Mouse (Mus musculus): ENCODE measurements around the gene Morn4.

Morn4 gene

DNA sequence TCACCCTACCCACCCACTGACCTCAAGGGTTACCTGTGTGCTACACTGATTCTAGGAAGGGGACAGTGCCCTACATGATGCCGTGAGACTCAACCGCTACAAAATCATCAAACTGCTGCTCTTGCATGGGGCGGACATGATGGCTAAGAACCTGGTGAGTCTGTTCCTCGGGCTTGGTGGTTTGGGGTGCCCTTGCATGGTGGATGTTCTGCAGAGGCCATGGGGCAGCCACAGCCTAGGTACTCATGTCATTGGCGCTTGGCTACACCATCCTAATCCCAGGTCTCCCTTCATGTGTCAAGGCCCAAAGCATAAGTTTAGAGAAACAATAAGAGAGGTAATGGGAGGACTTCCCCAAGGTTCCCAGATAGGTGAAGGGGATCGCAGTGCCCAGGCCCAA is 42.2 kb downstream of the Morn4 start:
- no peak for DNase-seq (ENCODE audit: low spot score in 2 of 2)

DNA sequence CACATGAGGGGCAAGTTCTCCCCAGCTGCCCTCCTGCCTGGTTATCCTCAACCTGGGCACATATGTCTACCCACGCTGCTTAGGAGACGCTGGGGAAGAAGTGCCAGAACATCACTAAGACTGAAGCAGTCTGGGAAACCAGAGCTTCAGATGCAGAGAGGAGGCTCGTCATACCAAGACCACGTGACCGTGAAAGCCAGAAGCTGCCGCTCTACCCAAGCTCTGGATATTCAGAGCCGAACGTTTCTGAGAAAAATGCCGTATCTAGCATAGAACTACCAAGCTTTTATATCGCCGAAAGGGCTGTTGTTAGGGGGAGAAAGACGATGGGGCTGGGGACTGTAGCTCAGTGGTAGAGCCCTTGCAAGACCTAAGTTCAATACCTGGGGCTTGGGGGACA is 47.8 kb downstream of the Morn4 start:
- no peak for DNase-seq (ENCODE audit: low spot score in 2 of 2)

DNA sequence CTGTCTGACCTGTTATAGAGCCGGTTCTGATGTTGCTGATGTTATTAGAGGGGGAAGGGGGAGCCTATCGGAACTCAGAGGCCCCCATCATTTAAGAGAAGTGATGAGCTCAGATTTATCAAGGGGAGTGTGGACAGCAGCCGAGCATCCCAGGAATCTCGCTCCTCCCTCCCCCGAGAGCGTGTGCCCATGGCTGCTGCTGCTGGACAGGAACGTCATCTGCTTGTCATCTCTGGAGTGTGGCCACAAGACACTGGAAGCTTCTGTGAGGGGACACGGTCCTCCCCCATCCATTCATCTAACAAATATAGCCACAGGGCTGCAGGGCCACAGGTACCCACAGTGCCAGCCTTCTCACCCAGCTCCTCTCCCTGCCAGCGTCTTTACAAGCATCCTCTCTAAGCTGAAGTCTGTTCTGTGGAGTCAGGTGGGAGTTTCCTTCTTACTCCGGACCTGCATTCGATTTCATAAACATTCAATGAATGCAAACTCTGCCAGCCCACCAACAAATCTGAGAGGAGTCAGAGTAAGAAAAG is 48.9 kb downstream of the Morn4 start:
- DNase-seq (ENCODE audit: low spot score in 2 of 2): no peak

DNA sequence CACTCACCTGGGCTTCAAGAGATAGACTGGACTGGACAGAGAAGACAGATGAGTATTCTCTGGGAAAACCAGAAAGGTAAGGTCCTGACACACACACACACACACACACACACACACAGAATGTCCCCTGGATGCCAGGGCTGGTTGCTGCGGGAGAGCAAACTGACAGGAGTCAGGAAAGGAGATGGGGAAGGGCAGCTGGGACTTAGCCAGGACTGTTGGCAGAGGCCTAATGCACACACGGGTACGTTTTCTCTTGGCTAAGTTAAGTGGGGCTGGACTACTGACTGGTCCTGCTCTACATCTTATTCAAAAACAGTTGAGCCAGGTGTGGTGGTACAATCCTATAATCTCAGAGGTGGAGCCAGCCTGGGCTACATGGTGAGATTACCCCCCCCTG is 49.8 kb downstream of the Morn4 start:
- no peak for DNase-seq (ENCODE audit: low spot score in 2 of 2)

DNA sequence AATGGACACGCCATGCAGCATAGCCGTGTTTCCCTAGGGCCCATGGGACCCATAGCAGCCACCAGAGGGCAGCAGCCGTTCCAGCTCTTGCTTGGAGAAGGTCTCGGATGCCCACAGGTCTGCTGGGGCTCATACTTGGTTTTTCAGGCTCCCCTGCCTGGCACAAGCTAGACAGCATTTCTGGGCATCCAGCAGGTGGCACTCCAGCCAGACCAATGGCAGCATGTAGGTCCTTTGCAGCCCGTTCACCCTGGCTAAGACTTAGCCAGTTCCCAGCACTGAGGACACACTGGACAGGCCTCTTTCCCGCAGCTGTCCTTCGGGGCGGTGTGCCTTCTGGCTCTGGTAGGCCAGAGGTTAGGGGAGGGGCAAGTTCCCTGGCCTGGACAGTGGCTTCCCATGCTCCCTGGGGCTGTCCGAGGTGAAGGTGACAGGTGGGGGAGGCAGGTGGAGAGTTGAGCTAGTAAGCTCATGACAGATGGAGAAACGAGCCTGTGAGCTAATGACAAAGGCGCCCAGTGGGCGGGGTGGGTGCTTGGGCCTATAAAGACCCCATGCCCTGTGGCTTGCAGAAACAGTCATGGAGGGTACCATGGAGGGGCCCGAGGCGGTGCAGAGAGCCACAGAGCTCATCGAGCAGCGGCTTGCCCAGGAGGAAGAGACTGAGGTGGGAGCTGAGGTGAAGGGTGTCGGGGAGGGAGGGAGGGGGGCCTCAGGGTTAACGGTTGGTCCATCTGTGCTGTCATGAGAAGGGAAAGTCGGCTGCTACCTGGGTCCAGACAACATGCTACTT is 50.5 kb downstream of the Morn4 start, which contains the start of gene Ankrd2:
Gene Ankrd2 (plus strand): TSS at position 545 of the 793 bp plus-strand sequence.
- peak; percentile 76 to 87 for DNase-seq (ENCODE audit: low spot score in 2 of 2)

DNA sequence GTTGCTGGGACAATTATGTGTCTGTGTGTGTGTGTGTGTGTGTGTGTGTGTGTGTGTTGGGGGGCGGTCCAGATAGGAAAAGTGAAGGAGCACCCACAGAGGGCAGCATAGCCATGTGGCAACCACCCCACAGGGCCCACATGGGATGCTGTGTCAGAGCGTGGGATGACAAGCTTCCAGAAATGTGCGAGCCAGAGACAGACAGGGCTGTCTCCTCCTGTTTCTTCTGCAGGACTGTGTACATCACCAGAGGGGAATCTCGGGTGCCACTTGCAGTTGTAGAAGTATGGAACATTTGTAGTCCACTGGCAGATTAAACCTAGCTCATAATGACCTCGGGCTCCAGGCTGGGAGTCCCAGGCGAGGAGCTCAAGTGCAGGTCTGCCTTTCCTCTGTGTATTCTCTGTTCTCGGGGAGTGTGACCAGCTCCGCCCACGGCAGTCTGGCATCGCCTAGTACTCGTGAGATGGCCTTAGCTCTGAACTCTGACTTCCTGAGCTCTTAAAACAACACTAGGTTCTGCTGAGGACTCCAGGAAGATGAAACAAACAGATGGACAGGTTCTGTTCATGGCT is 51.2 kb downstream of the Morn4 start:
- no peak for DNase-seq (ENCODE audit: low spot score in 2 of 2)

DNA sequence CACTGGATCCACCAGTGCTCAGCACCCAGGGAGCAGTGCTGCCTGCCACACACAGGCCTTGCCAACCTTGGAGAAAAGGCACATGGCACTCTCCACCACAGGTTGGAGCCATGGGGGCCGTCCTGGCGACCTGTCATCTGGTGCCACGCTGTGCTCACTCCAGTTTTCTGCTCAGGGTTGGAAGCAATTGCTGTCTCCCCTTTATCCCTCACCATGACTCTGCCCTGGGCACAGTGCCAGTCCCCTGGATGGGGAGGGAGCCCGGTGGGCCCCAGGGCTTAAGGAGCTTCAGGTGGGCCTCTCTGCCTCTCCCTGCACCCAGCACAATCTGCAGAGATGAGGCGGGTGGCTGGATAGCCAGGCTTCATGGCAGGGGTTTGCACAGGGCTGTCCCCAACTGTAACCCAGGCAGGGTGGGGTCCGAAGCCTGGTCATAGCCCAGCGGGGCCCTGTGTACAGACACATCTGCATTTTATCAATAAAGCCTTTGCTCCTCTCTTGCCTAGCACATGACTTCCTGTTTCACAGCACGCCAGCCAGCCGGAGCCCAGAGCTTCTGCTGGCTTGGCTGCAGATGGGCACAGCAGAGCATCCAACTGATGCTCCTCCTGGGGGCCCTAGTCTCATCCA is 51.9 kb downstream of the Morn4 start:
- DNase-seq (ENCODE audit: low spot score in 2 of 2): no peak

DNA sequence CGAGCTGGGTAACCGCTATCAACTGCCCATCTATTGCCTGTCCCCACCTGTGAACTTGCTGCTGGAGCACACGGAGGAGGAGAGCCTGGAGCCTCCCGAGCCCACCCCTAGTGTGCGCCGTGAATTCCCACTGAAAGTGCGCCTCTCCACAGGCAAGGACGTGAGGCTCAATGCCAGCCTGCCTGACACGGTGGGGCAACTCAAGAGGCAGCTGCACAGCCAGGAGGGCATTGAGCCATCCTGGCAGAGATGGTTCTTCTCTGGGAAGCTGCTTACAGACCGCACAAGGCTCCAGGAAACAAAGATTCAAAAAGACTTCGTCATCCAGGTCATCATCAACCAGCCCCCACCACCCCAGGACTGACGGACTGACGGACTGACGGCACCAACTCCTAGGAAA is 52.5 kb downstream of the Morn4 start:
- no peak for DNase-seq (ENCODE audit: low spot score in 2 of 2)

DNA sequence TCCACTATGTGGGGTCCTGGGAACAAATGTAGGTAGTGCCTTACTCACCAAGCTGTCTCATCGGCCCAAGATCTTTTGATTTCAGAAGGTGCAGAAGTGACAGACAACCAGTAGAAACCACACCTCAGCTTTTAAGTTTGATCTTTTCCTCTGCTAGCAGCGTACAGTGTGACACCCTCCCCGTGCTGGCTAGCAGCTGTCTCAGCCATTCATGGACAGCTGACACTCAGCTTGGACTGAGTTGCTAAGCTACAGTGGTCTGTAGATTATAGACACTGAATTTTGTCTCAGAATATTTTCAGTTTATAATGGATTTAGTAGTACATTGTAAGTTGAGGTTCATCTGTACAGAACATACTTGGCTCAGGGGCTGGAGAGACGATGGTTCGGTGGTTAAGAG is 55.0 kb downstream of the Morn4 start:
- DNase-seq (ENCODE audit: low spot score in 2 of 2): no peak

DNA sequence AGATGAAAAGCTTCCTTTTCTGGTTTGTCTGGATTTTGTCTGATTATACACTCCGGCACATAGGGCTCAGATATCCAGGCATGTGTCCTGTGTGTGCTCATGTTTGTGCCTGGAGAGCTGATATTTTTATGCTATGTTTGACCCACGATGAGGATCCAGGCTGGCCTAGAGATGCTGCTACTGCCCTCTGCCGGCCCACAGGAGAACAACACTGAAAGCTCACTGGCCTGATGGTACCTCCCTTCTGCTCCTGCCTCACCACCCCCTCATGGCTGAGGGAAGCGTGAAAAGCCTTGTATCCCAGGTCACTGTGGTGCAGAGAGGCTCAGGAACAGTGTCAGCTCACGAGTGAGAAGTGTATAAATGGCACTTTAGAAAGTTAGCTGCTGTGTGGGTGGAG is 60.0 kb downstream of the Morn4 start:
- DNase-seq (ENCODE audit: low spot score in 2 of 2): peak; percentile 69 to 82

Data from urinary bladder, postnatal 4 days (tissue).